Mouse (Mus musculus) CD4-positive, CD25-positive, alpha-beta regulatory T cell, adult 4 months (primary cell): ENCODE results near the gene Drd2. TPM values are rescaled to one million over a fixed set of nuclear protein-coding genes. Genes with fewer than 3 reads are reported as not detected.

Source experiments
- ATAC-seq: one replicate; pipeline ENCODE4 v1.8.0; 2017
- polyA plus RNA-seq, 2 experiments: library from polyadenylated mRNA; unstranded; fragments of 100-300 nt; shearing (Covaris generic); gene quantifications; one replicate each; pipeline ENCODE4 v1.2.1; 2017

Drd2 gene
- polyA plus RNA-seq, 2 experiments from 2014 or later: not detected

GRCm38 (mm10) chr9:49456136-49456535 lies 115.7 kb downstream of the Drd2 start:
- no peak for ATAC-seq

Other genes starting within 250 kb of the Drd2 start
- not detected for gene Gm4894, start 90.1 kb upstream of the Drd2 start, polyA plus RNA-seq
- gene Ankk1, start 86.4 kb downstream of the Drd2 start, polyA plus RNA-seq: not detected
- not detected for gene Ttc12, start 145.6 kb downstream of the Drd2 start, polyA plus RNA-seq